Mouse (Mus musculus): Measurements from ENCODE around the gene Ltbp4. TPM values are rescaled to one million over a fixed set of nuclear protein-coding genes. Genes with fewer than 3 reads are reported as not detected.
A peak's percentile ranks its signal among the peaks of the same experiment; 100 is the strongest.

Gene Ltbp4
- 53.9 and 57.1 TPM in 2 replicates for polyA plus RNA-seq (2016; fragmentation: Nextera tagmentation; extraction: Ambion mirVana)

DNA sequence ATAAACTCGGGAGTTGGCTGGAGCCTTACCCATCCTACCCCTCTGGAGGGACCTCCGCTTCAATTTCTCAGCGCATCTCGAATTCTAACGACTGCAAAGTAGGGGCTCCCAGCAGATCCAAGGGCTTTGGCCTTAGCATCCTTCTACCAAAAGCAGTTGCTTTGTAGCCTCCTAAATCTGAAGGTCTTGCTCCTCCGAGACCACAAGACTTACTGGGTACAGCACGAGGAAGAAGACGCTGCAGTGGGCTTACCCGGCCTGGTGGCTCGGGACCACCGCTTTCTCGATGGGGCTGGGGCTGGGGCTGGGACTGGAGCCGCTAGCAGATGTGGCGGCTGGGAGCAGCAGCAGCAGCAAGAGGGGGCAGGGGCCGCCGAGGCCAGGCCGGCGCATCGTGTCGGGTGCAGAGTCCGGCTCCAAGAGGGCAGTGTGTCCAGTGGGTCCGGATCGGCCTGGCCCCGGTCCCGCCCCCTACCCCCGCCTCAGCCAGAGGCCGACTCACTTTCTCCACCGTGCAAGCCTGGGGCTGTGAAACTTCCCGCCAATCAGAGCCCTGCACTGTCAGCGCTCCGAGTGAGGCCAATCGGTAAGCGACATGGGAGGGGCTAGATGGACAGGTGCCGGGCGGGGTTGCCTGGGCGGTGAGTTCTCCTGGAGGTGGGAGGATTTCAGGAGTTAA is at the start of gene Ltbp4:
Gene Ltbp4, minus strand, starts transcription at position 518 of the 679 bp plus-strand sequence.
- peak; percentile 48 for ATAC-seq (ENCODE audit: insufficient number of reproducible peaks, low FRiP score)
- peak within 1 kb of the TSS; percentile 90 for H3K4me2 ChIP-seq
- peaks cover 72% of the 10 kb centered on the region for H3K27me3 ChIP-seq (replicated peaks)
- no peak within 1 kb of the TSS for H3K27ac ChIP-seq (ENCODE audit: poor library complexity, severe bottlenecking)
- no peaks in the 10 kb centered on the region for H3K9me3 ChIP-seq (replicated peaks)
- peak within 1 kb of the TSS; percentile 68 for H3K9ac ChIP-seq
- WGBS = under 1% methylated on average over 36 of the region's 36 CpGs
- H3K36me3 ChIP-seq = peaks cover 4% of the 10 kb centered on the region
- peaks cover 37% of the 10 kb centered on the region for H3K4me1 ChIP-seq (replicated peaks)
- peak within 1 kb of the TSS; percentile 53 for H3K4me3 ChIP-seq

DNA sequence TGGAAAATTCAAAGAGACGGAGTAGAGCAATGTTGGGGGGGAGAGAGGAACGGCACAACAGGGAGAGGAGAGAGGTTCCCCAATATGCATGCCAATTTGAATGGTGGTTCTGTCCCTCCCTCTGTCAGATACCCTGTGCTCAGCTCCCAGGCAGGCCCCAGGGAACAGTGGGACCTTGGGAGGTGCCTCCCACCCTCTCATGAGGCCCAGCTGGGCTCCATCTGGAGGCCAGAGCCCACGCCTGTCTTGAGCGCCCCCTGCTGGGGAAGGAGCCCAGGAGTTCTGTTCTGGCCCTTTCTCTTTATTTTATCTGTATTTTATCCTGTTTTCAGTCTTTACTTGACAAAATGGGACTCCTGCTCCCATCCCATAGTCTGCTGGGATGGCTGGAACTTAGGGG is 47.2 kb upstream of the Ltbp4 start:
- H3K4me1 ChIP-seq (replicated peaks) = 0 out of 2 replicates have a peak, but pooled peaks cover 3% of the 10 kb centered on the region
- peak; percentile 57; the same call in 1 of the 2 replicates for ATAC-seq (ENCODE audit: insufficient number of reproducible peaks, low FRiP score)
- peaks cover 14% of the 10 kb centered on the region for H3K27me3 ChIP-seq (replicated peaks)
- no peaks in the 10 kb centered on the region for H3K36me3 ChIP-seq
- WGBS = 39% methylated on average over 4 of the region's 4 CpGs
- no peak overlapping the region for H3K4me3 ChIP-seq
- H3K4me2 ChIP-seq = no peak overlapping the region
- no peak overlapping the region for H3K9ac ChIP-seq
- no peak overlapping the region for H3K27ac ChIP-seq (ENCODE audit: poor library complexity, severe bottlenecking)
- no peaks in the 10 kb centered on the region; the same call in 1 of the 2 replicates for H3K9me3 ChIP-seq (replicated peaks)

GRCm38 (mm10) chr7:27384134-27384533 is 46.6 kb upstream of the Ltbp4 start:
- 74% methylated on average over 5 of the region's 5 CpGs for WGBS
- no peaks in the 10 kb centered on the region for H3K36me3 ChIP-seq
- H3K4me1 ChIP-seq (replicated peaks) = 0 out of 2 replicates have a peak, but pooled peaks cover 3% of the 10 kb centered on the region
- H3K4me2 ChIP-seq = no peak overlapping the region
- peaks cover 20% of the 10 kb centered on the region for H3K27me3 ChIP-seq (replicated peaks)
- no peak for ATAC-seq (ENCODE audit: insufficient number of reproducible peaks, low FRiP score)
- H3K4me3 ChIP-seq = no peak overlapping the region
- no peak overlapping the region for H3K27ac ChIP-seq (ENCODE audit: poor library complexity, severe bottlenecking)
- H3K9me3 ChIP-seq (replicated peaks) = no peaks in the 10 kb centered on the region; the same call in 1 of the 2 replicates
- H3K9ac ChIP-seq = no peak overlapping the region

DNA sequence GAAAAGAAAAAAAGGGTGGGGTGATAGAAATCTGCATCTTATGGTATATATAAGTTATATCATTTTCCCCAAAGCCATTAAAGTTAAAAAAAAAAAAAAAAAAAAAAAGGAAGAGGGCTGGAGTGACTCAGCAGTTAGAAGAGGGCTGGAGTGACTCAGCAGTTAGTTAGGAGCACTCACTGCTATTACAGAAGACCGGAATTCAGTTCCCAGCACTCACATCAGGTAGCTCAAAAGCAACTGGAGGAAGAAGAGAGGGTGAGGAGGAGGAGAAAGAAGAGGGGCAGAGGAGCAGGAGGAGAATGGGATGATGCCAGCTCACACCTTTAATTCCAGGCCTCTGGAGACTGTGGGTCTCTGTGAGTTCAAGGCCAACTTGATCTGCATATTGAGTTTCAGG is 45.7 kb upstream of the Ltbp4 start:
- H3K4me3 ChIP-seq = no peak overlapping the region
- 0 out of 2 replicates have a peak, but pooled peaks have one; percentile 49 for ATAC-seq (ENCODE audit: insufficient number of reproducible peaks, low FRiP score)
- 79% methylated on average over 1 of the region's 1 CpGs for WGBS
- H3K27ac ChIP-seq (ENCODE audit: poor library complexity, severe bottlenecking) = no peak overlapping the region
- H3K9me3 ChIP-seq (replicated peaks) = no peaks in the 10 kb centered on the region; the same call in 1 of the 2 replicates
- H3K4me1 ChIP-seq (replicated peaks) = 0 out of 2 replicates have a peak, but pooled peaks cover 3% of the 10 kb centered on the region
- H3K27me3 ChIP-seq (replicated peaks) = peaks cover 25% of the 10 kb centered on the region
- no peaks in the 10 kb centered on the region for H3K36me3 ChIP-seq
- no peak overlapping the region for H3K4me2 ChIP-seq
- H3K9ac ChIP-seq = no peak overlapping the region

DNA sequence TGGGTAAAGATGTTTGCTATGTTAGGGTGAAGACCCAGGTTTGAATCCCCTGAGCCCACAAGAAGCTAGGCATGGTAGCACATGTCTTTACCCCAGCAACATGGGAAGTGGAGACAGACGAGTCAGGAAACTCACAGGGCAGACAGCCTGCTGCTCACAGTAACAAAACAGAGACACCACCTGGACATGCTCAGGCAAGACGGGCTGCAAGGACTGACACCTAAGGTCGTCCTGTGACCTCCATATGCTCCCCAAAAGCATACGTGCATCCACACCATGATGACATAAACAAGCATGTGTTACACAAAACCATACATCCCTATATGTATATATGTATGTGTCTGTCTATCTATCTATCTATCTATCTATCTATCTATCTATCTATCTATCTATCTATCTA is 44.1 kb upstream of the Ltbp4 start:
- Histone ChIP-seq H3K27ac (ENCODE audit: poor library complexity, severe bottlenecking) (no peak overlapping the region), H3K27me3 (replicated peaks) (peaks cover 41% of the 10 kb centered on the region), H3K4me1 (replicated peaks) (0 out of 2 replicates have a peak, but pooled peaks cover 3% of the 10 kb centered on the region), H3K9ac (no peak overlapping the region), H3K36me3 (no peaks in the 10 kb centered on the region), H3K4me2 (no peak overlapping the region), H3K4me3 (no peak overlapping the region), H3K9me3 (replicated peaks) (no peaks in the 10 kb centered on the region)
- no peak for ATAC-seq (ENCODE audit: insufficient number of reproducible peaks, low FRiP score)
- WGBS = 48% methylated on average over 4 of the region's 4 CpGs

GRCm38 (mm10) chr7:27381009-27381408 is 43.5 kb upstream of the Ltbp4 start:
- WGBS = 21% methylated on average over 1 of the region's 1 CpGs
- Histone ChIP-seq H3K4me1 (replicated peaks) (0 out of 2 replicates have a peak, but pooled peaks cover 3% of the 10 kb centered on the region), H3K9me3 (replicated peaks) (peaks cover 4% of the 10 kb centered on the region; the same call in 1 of the 2 replicates), H3K9ac (no peak overlapping the region), H3K27me3 (replicated peaks) (peaks cover 47% of the 10 kb centered on the region), H3K4me2 (no peak overlapping the region), H3K27ac (ENCODE audit: poor library complexity, severe bottlenecking) (no peak overlapping the region), H3K36me3 (no peaks in the 10 kb centered on the region), H3K4me3 (no peak overlapping the region)
- ATAC-seq (ENCODE audit: insufficient number of reproducible peaks, low FRiP score) = no peak

DNA sequence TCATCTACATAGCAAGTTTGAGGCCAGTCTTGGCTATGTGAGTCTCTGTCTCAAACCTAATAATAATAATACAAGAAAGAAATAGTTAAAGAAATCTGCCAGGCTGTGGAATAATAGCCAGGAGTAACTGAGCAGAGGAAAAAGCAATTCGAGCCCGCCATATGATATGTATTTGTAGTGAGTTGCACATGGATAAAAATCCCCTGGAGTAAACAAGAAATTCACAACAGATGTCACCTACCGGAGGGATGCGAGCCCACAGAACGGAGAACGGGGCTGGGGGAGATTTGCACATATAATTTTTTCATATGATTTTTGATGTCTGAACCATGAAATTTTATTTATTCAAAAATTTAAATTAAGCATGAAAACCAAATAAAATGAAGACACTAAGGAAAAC is 42.3 kb upstream of the Ltbp4 start:
- ATAC-seq (ENCODE audit: insufficient number of reproducible peaks, low FRiP score) = no peak
- Histone ChIP-seq H3K4me2 (no peak overlapping the region), H3K36me3 (no peaks in the 10 kb centered on the region), H3K4me3 (no peak overlapping the region), H3K4me1 (replicated peaks) (0 out of 2 replicates have a peak, but pooled peaks cover 2% of the 10 kb centered on the region), H3K27me3 (replicated peaks) (peaks cover 58% of the 10 kb centered on the region), H3K27ac (ENCODE audit: poor library complexity, severe bottlenecking) (no peak overlapping the region), H3K9me3 (replicated peaks) (peaks cover 4% of the 10 kb centered on the region; the same call in 1 of the 2 replicates), H3K9ac (no peak overlapping the region)
- WGBS = 86% methylated on average over 6 of the region's 6 CpGs

GRCm38 (mm10) chr7:27378431-27378830 is 40.9 kb upstream of the Ltbp4 start:
- no peak for ATAC-seq (ENCODE audit: insufficient number of reproducible peaks, low FRiP score)
- WGBS = 24% methylated on average over 4 of the region's 4 CpGs
- Histone ChIP-seq H3K36me3 (no peaks in the 10 kb centered on the region), H3K9ac (no peak overlapping the region), H3K4me2 (no peak overlapping the region), H3K4me3 (no peak overlapping the region), H3K9me3 (replicated peaks) (peaks cover 4% of the 10 kb centered on the region; the same call in 1 of the 2 replicates), H3K27me3 (replicated peaks) (peaks cover 66% of the 10 kb centered on the region), H3K27ac (ENCODE audit: poor library complexity, severe bottlenecking) (no peak overlapping the region), H3K4me1 (replicated peaks) (no peaks in the 10 kb centered on the region)

- Histone ChIP-seq H3K27ac (ENCODE audit: poor library complexity, severe bottlenecking) (no peak overlapping the region), H3K9me3 (replicated peaks) (peaks cover 4% of the 10 kb centered on the region), H3K27me3 (replicated peaks) (peaks cover 90% of the 10 kb centered on the region), H3K4me1 (replicated peaks) (0 out of 2 replicates have a peak, but pooled peaks cover 3% of the 10 kb centered on the region), H3K4me3 (no peak overlapping the region), H3K36me3 (no peaks in the 10 kb centered on the region), H3K9ac (no peak overlapping the region), H3K4me2 (no peak overlapping the region; the same call in 1 of the 2 replicates)
- ATAC-seq (ENCODE audit: insufficient number of reproducible peaks, low FRiP score) = no peak
- 2% methylated on average over 22 of the region's 22 CpGs for WGBS
Measured at GRCm38 (mm10) chr7:27375274-27375673, 37.8 kb upstream of the Ltbp4 start.

- Histone ChIP-seq H3K27me3 (replicated peaks) (peaks cover 98% of the 10 kb centered on the region), H3K4me1 (replicated peaks) (peaks cover 13% of the 10 kb centered on the region; the same call in 1 of the 2 replicates), H3K36me3 (no peaks in the 10 kb centered on the region), H3K4me3 (peak overlapping the region; percentile 25), H3K4me2 (peak overlapping the region; percentile 50), H3K27ac (ENCODE audit: poor library complexity, severe bottlenecking) (no peak overlapping the region), H3K9me3 (replicated peaks) (peaks cover 11% of the 10 kb centered on the region), H3K9ac (no peak overlapping the region)
- ATAC-seq (ENCODE audit: insufficient number of reproducible peaks, low FRiP score) = peak; percentile 23; the same call in 1 of the 2 replicates
- WGBS = 6% methylated on average over 44 of the region's 44 CpGs
Measured at GRCm38 (mm10) chr7:27371715-27372462, 34.4 kb upstream of the Ltbp4 start.

- ATAC-seq (ENCODE audit: insufficient number of reproducible peaks, low FRiP score) = no peak
- Histone ChIP-seq H3K4me3 (no peak overlapping the region), H3K27me3 (replicated peaks) (peaks cover 100% of the 10 kb centered on the region), H3K9me3 (replicated peaks) (peaks cover 7% of the 10 kb centered on the region), H3K27ac (ENCODE audit: poor library complexity, severe bottlenecking) (no peak overlapping the region), H3K4me2 (no peak overlapping the region), H3K9ac (no peak overlapping the region), H3K4me1 (replicated peaks) (peaks cover 29% of the 10 kb centered on the region), H3K36me3 (no peaks in the 10 kb centered on the region)
- WGBS = 77% methylated on average over 19 of the region's 19 CpGs
Measured at GRCm38 (mm10) chr7:27369111-27369510, 31.6 kb upstream of the Ltbp4 start.

Data from heart, embryonic 12.5 days (tissue).